Mouse (Mus musculus): ENCODE results near the gene Btbd18.
"Not testable (repeated sequence)": the region's sequence is repeated elsewhere in the genome, so short reads cannot be mapped to it uniquely, and the experiment has no call there.

Btbd18 gene

GRCm38 (mm10) chr2:84648369-84648768 lies 10.5 kb upstream of the Btbd18 start:
- no peak for DNase-seq

- DNase-seq: no peak
Observed at GRCm38 (mm10) chr2:84649674-84650073, 9.2 kb upstream of the Btbd18 start.

GRCm38 (mm10) chr2:84650464-84651195 lies 8.2 kb upstream of the Btbd18 start, which contains the start of gene Ctnnd1:
Ctnnd1 (minus strand) TSS chr2:84650765.
- peak; percentile 89 to 93 for DNase-seq

GRCm38 (mm10) chr2:84653354-84653753 lies 5.5 kb upstream of the Btbd18 start:
- DNase-seq: no peak

GRCm38 (mm10) chr2:84655864-84656263 lies 3.0 kb upstream of the Btbd18 start:
- no peak for DNase-seq

GRCm38 (mm10) chr2:84660253-84660652 lies 1.4 kb downstream of the Btbd18 start:
- peak; percentile 65 to 78 for DNase-seq

- peak in 1 of 2 experiments; percentile 54 for DNase-seq
Observed at GRCm38 (mm10) chr2:84662866-84663265, 4.0 kb downstream of the Btbd18 start.

DNA sequence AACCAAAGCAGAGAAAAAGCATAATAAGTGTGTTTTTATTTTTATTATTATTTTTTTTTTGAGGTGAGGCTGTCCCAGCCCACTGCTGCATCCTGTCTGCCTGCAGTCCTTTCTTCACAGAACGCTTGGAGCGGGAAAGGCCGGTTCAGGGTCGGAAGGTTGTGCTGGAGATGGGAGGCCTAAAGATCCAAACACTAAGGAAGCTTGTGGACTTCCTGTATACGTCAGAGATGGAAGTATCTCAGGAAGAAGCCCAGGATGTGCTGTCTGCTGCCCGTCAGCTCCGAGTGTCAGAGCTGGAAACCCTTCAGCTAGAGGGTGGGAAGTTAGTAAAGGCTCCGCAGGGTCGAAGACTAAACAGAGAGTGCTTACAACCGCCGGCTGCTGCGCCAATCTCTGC lies 7.2 kb downstream of the Btbd18 start:
- DNase-seq: peak; percentile 20 to 31

DNA sequence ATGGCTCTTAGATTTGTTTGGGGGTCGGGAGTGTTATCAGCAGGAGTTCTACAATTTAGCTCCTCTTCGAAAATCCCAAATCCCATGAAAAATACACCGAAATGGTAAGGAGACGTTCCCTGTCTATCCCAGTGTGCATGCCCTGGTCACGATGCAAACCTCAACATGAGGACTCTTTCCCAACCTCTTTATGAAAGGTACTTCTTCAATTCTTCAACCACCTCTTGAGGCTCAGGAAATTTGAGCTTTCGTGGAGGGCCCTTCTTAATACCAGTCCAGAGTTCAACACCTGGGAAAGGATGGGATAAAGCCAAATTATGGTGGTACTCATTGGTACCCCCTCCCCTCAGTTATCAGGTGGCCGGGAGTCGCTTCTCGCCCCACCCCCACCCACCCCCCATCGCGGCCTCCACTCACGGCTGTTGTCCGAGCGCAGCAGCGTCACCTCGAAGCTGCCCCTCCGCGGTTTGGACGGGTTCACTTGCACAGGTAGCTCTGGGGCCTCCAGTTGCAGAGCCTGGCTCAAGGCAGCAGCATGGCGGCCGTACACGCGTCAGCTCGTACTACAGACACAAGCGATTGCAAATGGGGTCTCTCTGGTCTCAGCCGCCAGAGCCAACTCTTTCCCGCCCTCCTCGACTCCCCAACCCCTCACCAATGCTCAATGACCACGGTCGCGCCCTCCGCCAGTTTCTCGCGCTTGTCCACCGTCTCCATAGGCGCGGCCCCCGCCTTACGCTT lies 11.1 kb downstream of the Btbd18 start:
- no peak for DNase-seq

DNA sequence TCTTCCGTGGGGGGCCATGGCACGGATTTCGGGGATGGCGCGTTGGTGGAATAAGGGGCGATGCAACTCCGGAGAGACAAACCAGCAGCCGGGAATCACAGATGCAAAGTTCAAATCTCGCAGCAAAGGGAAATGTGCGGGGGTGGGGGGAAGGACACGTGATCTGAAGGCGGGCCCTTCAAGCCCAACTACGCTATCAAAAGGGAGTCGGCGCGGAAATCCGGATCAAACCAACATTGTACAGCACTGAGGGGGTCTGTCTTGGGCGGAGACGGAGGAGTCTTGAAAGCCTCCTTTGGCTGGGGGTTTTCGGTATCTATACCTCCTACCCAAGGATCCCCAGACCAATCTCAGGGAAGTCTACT lies 11.7 kb downstream of the Btbd18 start, which contains the start of gene Selenoh:
Selenoh (minus strand) TSS at position 202 of the 365 bp plus-strand sequence.
- peak; percentile 61 to 75 for DNase-seq

GRCm38 (mm10) chr2:84671535-84671934 lies 12.7 kb downstream of the Btbd18 start:
- not testable (repeated sequence) for DNase-seq

- no peak for DNase-seq
Observed at GRCm38 (mm10) chr2:84677270-84677967, 18.5 kb downstream of the Btbd18 start.

GRCm38 (mm10) chr2:84677968-84678880 lies 19.3 kb downstream of the Btbd18 start, which contains the start of the genes Gm28635 and Med19:
Gm28635 (minus strand) TSS chr2:84678041.
Med19 (plus strand) TSS chr2:84678402.
- DNase-seq: peak; percentile 97 to 99

GRCm38 (mm10) chr2:84679016-84679415 lies 20.1 kb downstream of the Btbd18 start, which contains the start of gene Tmx2:
Tmx2 (minus strand) TSS chr2:84679140.
- no peak for DNase-seq

- no peak for DNase-seq
Observed at GRCm38 (mm10) chr2:84682605-84683183, 23.8 kb downstream of the Btbd18 start.

DNA sequence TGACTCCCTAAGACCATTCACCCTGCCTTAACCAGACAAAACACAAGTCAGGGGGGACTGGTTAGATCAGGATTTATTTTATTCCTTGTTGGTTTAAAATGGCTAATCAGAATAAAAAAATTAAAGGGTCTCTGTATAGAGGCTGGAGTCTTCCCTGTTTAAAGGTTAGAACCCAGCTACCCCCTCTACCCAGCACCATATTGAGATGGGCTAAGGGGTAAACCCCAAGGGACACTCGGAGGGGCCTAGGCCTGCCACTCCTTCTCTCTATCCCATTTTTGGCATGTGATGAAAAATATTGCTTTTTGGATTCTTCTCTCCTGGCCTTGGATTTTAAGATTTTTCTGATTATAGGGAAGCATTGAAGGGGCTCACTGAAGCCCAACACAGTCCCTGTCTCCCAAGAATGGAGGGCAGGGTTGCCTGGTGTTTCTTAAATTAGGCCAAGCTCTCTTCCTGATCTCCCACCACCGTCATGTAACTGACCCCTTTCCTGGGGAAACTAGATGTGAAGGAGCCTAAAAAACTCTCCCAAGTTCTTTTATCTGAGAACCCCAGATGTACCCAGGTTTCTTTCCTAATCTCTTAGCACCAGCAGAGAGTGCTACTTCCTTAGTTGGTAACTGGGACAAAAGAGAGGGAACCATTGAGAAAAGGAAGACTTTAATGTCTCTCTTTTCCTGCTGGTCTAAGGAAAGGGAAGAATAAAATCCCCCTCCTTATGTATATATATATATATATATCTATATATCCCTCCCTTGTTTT lies 29.4 kb downstream of the Btbd18 start:
- DNase-seq: no peak

- no peak for DNase-seq
Observed at GRCm38 (mm10) chr2:84690050-84690449, 31.2 kb downstream of the Btbd18 start.

- DNase-seq: no peak
Observed at GRCm38 (mm10) chr2:84695007-84695695, 36.3 kb downstream of the Btbd18 start.

DNA sequence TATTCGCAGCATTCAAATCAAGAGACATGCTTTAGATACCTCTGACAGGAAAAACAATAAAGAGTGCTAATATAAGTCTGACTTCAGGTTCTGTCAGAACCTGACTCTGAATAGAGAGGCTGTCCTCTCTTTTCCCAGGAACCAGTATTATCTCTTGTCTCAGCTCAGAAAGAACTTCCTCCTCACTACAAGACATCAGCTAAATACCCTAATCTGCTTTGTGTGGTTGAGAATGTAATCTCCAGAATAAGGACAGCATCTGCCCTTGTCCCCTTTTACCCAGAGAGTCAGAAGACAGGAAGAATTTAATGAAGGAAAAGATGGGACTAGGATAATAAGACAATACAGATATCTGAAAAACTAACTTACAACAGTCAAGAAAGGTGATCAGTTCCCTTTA lies 44.6 kb downstream of the Btbd18 start:
- no peak for DNase-seq

DNA sequence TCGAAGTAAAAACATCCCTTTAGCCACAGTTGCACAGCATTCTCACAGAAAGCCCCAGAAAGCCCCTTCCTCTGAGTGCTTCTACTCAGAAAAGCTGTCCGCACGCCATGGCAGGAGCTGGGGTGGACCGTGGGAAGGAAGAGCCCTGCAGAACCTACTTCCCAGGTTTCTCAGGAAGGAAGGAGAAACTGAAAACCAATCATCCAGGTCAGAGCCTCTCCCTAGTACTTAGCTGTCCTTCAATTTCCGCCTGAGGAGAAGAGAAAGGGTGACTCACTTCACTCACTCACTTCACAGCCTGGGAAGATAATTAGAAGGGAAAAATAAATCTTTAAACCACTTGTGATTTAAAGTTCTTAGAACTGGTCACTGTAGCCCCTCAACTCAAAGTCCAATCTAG lies 45.5 kb downstream of the Btbd18 start:
- no peak for DNase-seq
